Mouse (Mus musculus): ENCODE measurements around the gene Pmel. TPM values are rescaled to one million over a fixed set of nuclear protein-coding genes. Genes with fewer than 3 reads are reported as not detected.

Gene Pmel
- total and polyA plus RNA-seq, 3 experiments = 0.15 to 0.45 TPM; not detected in 1

- Histone ChIP-seq H3K9ac (ENCODE audit: control insufficient read depth, low read depth, low read length, poor library complexity, severe bottlenecking) (no peak overlapping the region), H3K79me2 (ENCODE audit: control insufficient read depth, insufficient read depth, low read length, poor library complexity) (no peaks in the 10 kb centered on the region), H3K9me3 (replicated peaks; ENCODE audit: insufficient read depth, low read length) (no peaks in the 10 kb centered on the region), H3K36me3 (ENCODE audit: control insufficient read depth in 1 of 2, insufficient read depth in 2 of 2, low read length in 2 of 2) (peaks cover 0 to 31% of the 10 kb centered on the region in 2 experiments; a peak in 2 of 4 replicates), H3K27me3 (ENCODE audit: control insufficient read depth in 1 of 2, insufficient read depth in 2 of 2, low read length in 2 of 2) (peaks cover 0 to 2% of the 10 kb centered on the region in 2 experiments; a peak in 3 of 4 replicates), H3K27ac (ENCODE audit: control insufficient read depth, low read depth, low read length) (no peak overlapping the region), H3K4me3 (ENCODE audit: control insufficient read depth in 1 of 2, insufficient read depth in 1 of 2, low read depth in 2 of 2, low read length in 2 of 2) (no peak overlapping the region), H3K4me1 (ENCODE audit: control insufficient read depth in 1 of 2, insufficient read depth in 2 of 2, low read length in 2 of 2) (peaks cover 13 to 20% of the 10 kb centered on the region in 2 experiments)
- TF ChIP-seq KAT2A (conservative IDR thresholded peaks at IDR 0.05; ENCODE audit: low read depth, low read length) (no peak), NELFE (IDR thresholded peaks at IDR 0.05; ENCODE audit: low read depth, low read length) (no peak), ETS1 (IDR thresholded peaks at IDR 0.05; ENCODE audit: low read depth, low read length) (peak; percentile 22; the same call in 1 of the 2 replicates), GATA1 (IDR thresholded peaks at IDR 0.05; ENCODE audit: low read depth, low read length) (peak; percentile 90), POLR2AphosphoS5 (IDR thresholded peaks at IDR 0.05; ENCODE audit: borderline replicate concordance, low read depth, low read length) (no peak), MAFK (IDR thresholded peaks at IDR 0.05; ENCODE audit: borderline replicate concordance, low read depth, low read length) (no peak), RCOR1 (IDR thresholded peaks at IDR 0.05; ENCODE audit: low read depth, low read length) (peak; percentile 44; the same call in 1 of the 2 replicates), EP300 (IDR thresholded peaks at IDR 0.05; ENCODE audit: low read depth in 1 of 2, low read length in 2 of 2) (no peak), SMC3 (IDR thresholded peaks at IDR 0.05; ENCODE audit: low read depth, low read length) (no peak)
- DNase-seq (ENCODE audit: low read depth, low spot score) = peak; percentile 47
Observed at GRCm38 (mm10) chr10:128662465-128662864, 41.5 kb upstream of the Pmel start.

- H3K4me3 ChIP-seq (ENCODE audit: control insufficient read depth in 1 of 2, insufficient read depth in 1 of 2, low read depth in 2 of 2, low read length in 2 of 2) = no peak overlapping the region
- peaks cover 0 to 2% of the 10 kb centered on the region in 2 experiments; a peak in 3 of 4 replicates for H3K27me3 ChIP-seq (ENCODE audit: control insufficient read depth in 1 of 2, insufficient read depth in 2 of 2, low read length in 2 of 2)
- H3K36me3 ChIP-seq (ENCODE audit: control insufficient read depth in 1 of 2, insufficient read depth in 2 of 2, low read length in 2 of 2) = peaks cover 0 to 31% of the 10 kb centered on the region in 2 experiments; a peak in 2 of 4 replicates
- H3K4me1 ChIP-seq (ENCODE audit: control insufficient read depth in 1 of 2, insufficient read depth in 2 of 2, low read length in 2 of 2) = peaks cover 13 to 20% of the 10 kb centered on the region in 2 experiments
- no peak overlapping the region for H3K27ac ChIP-seq (ENCODE audit: control insufficient read depth, low read depth, low read length)
- H3K9ac ChIP-seq (ENCODE audit: control insufficient read depth, low read depth, low read length, poor library complexity, severe bottlenecking) = no peak overlapping the region
- H3K9me3 ChIP-seq (replicated peaks; ENCODE audit: insufficient read depth, low read length) = no peaks in the 10 kb centered on the region
- H3K79me2 ChIP-seq (ENCODE audit: control insufficient read depth, insufficient read depth, low read length, poor library complexity) = no peaks in the 10 kb centered on the region
- peak; percentile 58 for DNase-seq (ENCODE audit: low read depth, low spot score)
- TF ChIP-seq CHD1 (IDR thresholded peaks at IDR 0.05; ENCODE audit: low read depth, low read length) (no peak), TCF12 (IDR thresholded peaks at IDR 0.05; ENCODE audit: low read depth, low read length) (0 out of 2 replicates have a peak, but pooled peaks have one; percentile 14), ZNF384 (IDR thresholded peaks at IDR 0.05; ENCODE audit: low read depth, low read length) (0 out of 2 replicates have a peak, but pooled peaks have one; percentile 24), MYC (IDR thresholded peaks at IDR 0.05; ENCODE audit: low read depth, low read length) (0 out of 2 replicates have a peak, but pooled peaks have one; percentile 36), CTCF (IDR thresholded peaks at IDR 0.05 in 2 of 3, conservative IDR thresholded peaks at IDR 0.05 in 1 of 3; ENCODE audit: control insufficient read depth in 1 of 3, insufficient read depth in 1 of 3, low read depth in 2 of 3, low read length in 3 of 3, poor library complexity in 1 of 3, severe bottlenecking in 1 of 3) (no peak), GATA1 (IDR thresholded peaks at IDR 0.05; ENCODE audit: low read depth, low read length) (peak; percentile 23)
Observed at GRCm38 (mm10) chr10:128663441-128664220, 40.4 kb upstream of the Pmel start.
